Mouse (Mus musculus): ENCODE data around the gene Dtd2.
A peak's percentile ranks its signal among the peaks of the same experiment; 100 is the strongest.

Gene Dtd2

GRCm38 (mm10) chr12:52005877-52006632 is at the start of gene Dtd2:
Gene Dtd2, minus strand, starts transcription at chr12:52006501.
- DNase-seq (ENCODE audit: low spot score): peak; percentile 87

GRCm38 (mm10) chr12:52049324-52049723 is 43.0 kb upstream of the Dtd2 start:
- no peak for DNase-seq (ENCODE audit: low spot score)

- no peak for DNase-seq (ENCODE audit: low spot score)
Observed at GRCm38 (mm10) chr12:52046371-52046770, 40.1 kb upstream of the Dtd2 start.

GRCm38 (mm10) chr12:52042818-52043336 is 36.6 kb upstream of the Dtd2 start:
- DNase-seq (ENCODE audit: low spot score): no peak

GRCm38 (mm10) chr12:52038352-52038751 is 32.1 kb upstream of the Dtd2 start:
- no peak for DNase-seq (ENCODE audit: low spot score)

GRCm38 (mm10) chr12:52034956-52035355 is 28.7 kb upstream of the Dtd2 start:
- DNase-seq (ENCODE audit: low spot score): no peak

GRCm38 (mm10) chr12:52032276-52032675 is 26.0 kb upstream of the Dtd2 start:
- no peak for DNase-seq (ENCODE audit: low spot score)

GRCm38 (mm10) chr12:52027963-52028362 is 21.7 kb upstream of the Dtd2 start, which contains the start of gene Gpr33:
Gene Gpr33, minus strand, starts transcription at chr12:52028063.
- DNase-seq (ENCODE audit: low spot score): no peak

GRCm38 (mm10) chr12:52014494-52015029 is 8.3 kb upstream of the Dtd2 start:
- DNase-seq (ENCODE audit: low spot score): no peak

- DNase-seq (ENCODE audit: low spot score): no peak
Observed at GRCm38 (mm10) chr12:52014044-52014443, 7.7 kb upstream of the Dtd2 start.

GRCm38 (mm10) chr12:52013274-52013673 is 7.0 kb upstream of the Dtd2 start:
- DNase-seq (ENCODE audit: low spot score): no peak

GRCm38 (mm10) chr12:52012159-52012558 is 5.9 kb upstream of the Dtd2 start:
- DNase-seq (ENCODE audit: low spot score): no peak

- no peak for DNase-seq (ENCODE audit: low spot score)
Observed at GRCm38 (mm10) chr12:52010630-52010961, 4.3 kb upstream of the Dtd2 start.

- no peak for DNase-seq (ENCODE audit: low spot score)
Observed at GRCm38 (mm10) chr12:52009928-52010629, 3.8 kb upstream of the Dtd2 start.

GRCm38 (mm10) chr12:52006633-52006994 is 313 bp upstream of the Dtd2 start:
- no peak for DNase-seq (ENCODE audit: low spot score)

- no peak for DNase-seq (ENCODE audit: low spot score)
Observed at GRCm38 (mm10) chr12:52002746-52003145, 3.6 kb downstream of the Dtd2 start.

GRCm38 (mm10) chr12:52001544-52001943 is 4.8 kb downstream of the Dtd2 start:
- peak; percentile 8 for DNase-seq (ENCODE audit: low spot score)

GRCm38 (mm10) chr12:51998366-51998932 is 7.9 kb downstream of the Dtd2 start:
- peak; percentile 20 for DNase-seq (ENCODE audit: low spot score)

GRCm38 (mm10) chr12:51995738-51996536 is 10.4 kb downstream of the Dtd2 start:
- DNase-seq (ENCODE audit: low spot score): no peak

GRCm38 (mm10) chr12:51990629-51991028 is 15.7 kb downstream of the Dtd2 start:
- no peak for DNase-seq (ENCODE audit: low spot score)

GRCm38 (mm10) chr12:51988536-51988935 is 17.8 kb downstream of the Dtd2 start:
- no peak for DNase-seq (ENCODE audit: low spot score)

- no peak for DNase-seq (ENCODE audit: low spot score)
Observed at GRCm38 (mm10) chr12:51985826-51986225, 20.5 kb downstream of the Dtd2 start.

Measured in spleen, adult 12 weeks (tissue).